Mouse (Mus musculus) liver (tissue): ENCODE data around the gene Sgpl1.
"Not testable (repeated sequence)": the region's sequence is repeated elsewhere in the genome, so short reads cannot be mapped to it uniquely, and the experiment has no call there.

Experiments used
- DNase-seq: peaks from one replicate; pipeline ENCODE4 v3.0.0-alpha.2; 2020; ENCODE audit warnings: mixed read lengths

The Sgpl1 gene

GRCm38 (mm10) chr10:61152131-61152530, 4.6 kb upstream of the Sgpl1 start:
- DNase-seq, result no peak

GRCm38 (mm10) chr10:61150616-61151015, 3.1 kb upstream of the Sgpl1 start:
- DNase-seq, result no peak

GRCm38 (mm10) chr10:61149476-61149875, 2.0 kb upstream of the Sgpl1 start:
- peak; percentile 59 for DNase-seq

- DNase-seq, result no peak
These were observed 721 bp downstream of the Sgpl1 start for GRCm38 (mm10) chr10:61146807-61147156.

GRCm38 (mm10) chr10:61146119-61146806, 1.2 kb downstream of the Sgpl1 start:
- peak; percentile 73 for DNase-seq

GRCm38 (mm10) chr10:61145766-61146118, 1.8 kb downstream of the Sgpl1 start:
- DNase-seq, result no peak

GRCm38 (mm10) chr10:61143343-61143742, 4.2 kb downstream of the Sgpl1 start:
- no peak for DNase-seq

- DNase-seq, result no peak
These were observed 9.9 kb downstream of the Sgpl1 start for GRCm38 (mm10) chr10:61137567-61137966.

GRCm38 (mm10) chr10:61135226-61135839, 12.2 kb downstream of the Sgpl1 start:
- DNase-seq, result no peak

GRCm38 (mm10) chr10:61134041-61134440, 13.5 kb downstream of the Sgpl1 start:
- no peak for DNase-seq

- no peak for DNase-seq
These were observed 16.5 kb downstream of the Sgpl1 start for GRCm38 (mm10) chr10:61130959-61131358.

- no peak for DNase-seq
These were observed 18.7 kb downstream of the Sgpl1 start for GRCm38 (mm10) chr10:61128701-61129365.

GRCm38 (mm10) chr10:61124462-61124861, 23.0 kb downstream of the Sgpl1 start:
- DNase-seq, result no peak

- DNase-seq, result peak; percentile 52
These were observed 24.1 kb downstream of the Sgpl1 start for GRCm38 (mm10) chr10:61123276-61123913.

- not testable (repeated sequence) for DNase-seq
These were observed 25.8 kb downstream of the Sgpl1 start for GRCm38 (mm10) chr10:61121732-61122131.

- DNase-seq, result no peak
These were observed 33.2 kb downstream of the Sgpl1 start for GRCm38 (mm10) chr10:61114246-61114720.

- DNase-seq, result no peak
These were observed 43.9 kb downstream of the Sgpl1 start for GRCm38 (mm10) chr10:61103564-61104114.

- no peak for DNase-seq
These were observed 55.6 kb downstream of the Sgpl1 start for GRCm38 (mm10) chr10:61091866-61092265.

GRCm38 (mm10) chr10:61089170-61090142, 58.0 kb downstream of the Sgpl1 start, which contains the start of gene Pcbd1:
TSS of gene Pcbd1 (plus strand) at chr10:61089331.
- DNase-seq, result peak; percentile 72

- no peak for DNase-seq
These were observed 59.0 kb downstream of the Sgpl1 start for GRCm38 (mm10) chr10:61088468-61088867.

- DNase-seq, result no peak
These were observed 61.0 kb downstream of the Sgpl1 start for GRCm38 (mm10) chr10:61086502-61086901.

GRCm38 (mm10) chr10:61085364-61085763, 62.1 kb downstream of the Sgpl1 start:
- DNase-seq, result no peak
